Mouse (Mus musculus): ENCODE results near the gene Tes3-ps. TPM values are rescaled to one million over a fixed set of nuclear protein-coding genes. Genes with fewer than 3 reads are reported as not detected.

The Tes3-ps gene
- total and polyA plus RNA-seq, 3 experiments, result 0.31 to 0.68 TPM; not detected in 1

DNA sequence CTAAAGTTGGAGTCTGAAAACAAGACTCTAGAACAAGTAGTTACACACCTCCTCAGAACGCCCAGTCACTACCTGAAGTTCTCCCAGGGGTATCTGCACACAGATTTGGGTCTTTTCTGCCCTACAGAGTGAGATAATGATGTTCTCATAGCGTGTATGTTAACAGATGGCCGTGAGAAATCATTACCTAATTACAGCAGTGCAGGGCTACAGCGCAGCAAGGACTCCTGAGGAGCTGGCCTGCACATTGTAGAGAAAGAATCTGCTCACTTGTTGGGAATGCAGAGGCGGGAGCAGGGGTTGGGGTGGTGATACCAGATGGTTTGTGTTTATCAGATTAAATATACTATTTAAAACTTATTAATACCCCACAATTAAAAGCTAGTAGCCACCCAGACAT is 12.6 kb upstream of the Tes3-ps start:
- DNase-seq (ENCODE audit: low read depth, low spot score), result no peak
- no peaks in the 10 kb centered on the region for H3K79me2 ChIP-seq (ENCODE audit: control insufficient read depth, insufficient read depth, low read length, poor library complexity)
- no peaks in the 10 kb centered on the region for H3K9me3 ChIP-seq (replicated peaks; ENCODE audit: insufficient read depth, low read length)
- H3K9ac ChIP-seq (ENCODE audit: control insufficient read depth, low read depth, low read length, poor library complexity, severe bottlenecking), result no peak overlapping the region
- H3K27me3 ChIP-seq (ENCODE audit: control insufficient read depth in 1 of 2, insufficient read depth in 2 of 2, low read length in 2 of 2), result no peaks in the 10 kb centered on the region
- H3K4me3 ChIP-seq (ENCODE audit: control insufficient read depth in 1 of 2, insufficient read depth in 1 of 2, low read depth in 2 of 2, low read length in 2 of 2), result no peak overlapping the region
- no peak for TF ChIP-seq TAL1 (IDR thresholded peaks at IDR 0.05; ENCODE audit: low read length)
- no peak for TF ChIP-seq ZNF384 (IDR thresholded peaks at IDR 0.05; ENCODE audit: low read depth, low read length)
- TF ChIP-seq SMC3 (IDR thresholded peaks at IDR 0.05; ENCODE audit: low read depth, low read length), result no peak
- no peak for TF ChIP-seq MYB (IDR thresholded peaks at IDR 0.05; ENCODE audit: low read depth, low read length)
- TF ChIP-seq MAZ (IDR thresholded peaks at IDR 0.05; ENCODE audit: low read depth, low read length), result no peak
- TF ChIP-seq EP300 (IDR thresholded peaks at IDR 0.05; ENCODE audit: low read depth in 1 of 2, low read length in 2 of 2), result no peak
- no peak for TF ChIP-seq SIN3A (IDR thresholded peaks at IDR 0.05; ENCODE audit: low read length)
- TF ChIP-seq MXI1 (IDR thresholded peaks at IDR 0.05; ENCODE audit: low read depth, low read length), result no peak
- TF ChIP-seq NELFE (IDR thresholded peaks at IDR 0.05; ENCODE audit: low read depth, low read length), result no peak
- no peak overlapping the region for H3K27ac ChIP-seq (ENCODE audit: control insufficient read depth, low read depth, low read length)
- no peaks in the 10 kb centered on the region for H3K4me1 ChIP-seq (ENCODE audit: control insufficient read depth in 1 of 2, insufficient read depth in 2 of 2, low read length in 2 of 2)
- no peaks in the 10 kb centered on the region for H3K36me3 ChIP-seq (ENCODE audit: control insufficient read depth in 1 of 2, insufficient read depth in 2 of 2, low read length in 2 of 2)

- TF ChIP-seq SIN3A (IDR thresholded peaks at IDR 0.05; ENCODE audit: low read length) (no peak), MAFK (IDR thresholded peaks at IDR 0.05; ENCODE audit: borderline replicate concordance, low read depth, low read length) (no peak), POLR2AphosphoS5 (IDR thresholded peaks at IDR 0.05; ENCODE audit: borderline replicate concordance, low read depth, low read length) (no peak), MAZ (IDR thresholded peaks at IDR 0.05; ENCODE audit: low read depth, low read length) (no peak), TBP (IDR thresholded peaks at IDR 0.05; ENCODE audit: low read depth, low read length) (no peak), RCOR1 (IDR thresholded peaks at IDR 0.05; ENCODE audit: low read depth, low read length) (no peak)
- no peaks in the 10 kb centered on the region for H3K9me3 ChIP-seq (replicated peaks; ENCODE audit: insufficient read depth, low read length)
Observed at GRCm38 (mm10) chr13:49485388-49485787, 7.7 kb upstream of the Tes3-ps start.

GRCm38 (mm10) chr13:49504510-49504909 is 11.4 kb downstream of the Tes3-ps start, which contains the start of gene Ecm2:
Gene Ecm2 (plus strand): TSS chr13:49504810.
- H3K27me3 ChIP-seq (ENCODE audit: control insufficient read depth in 1 of 2, insufficient read depth in 2 of 2, low read length in 2 of 2), result no peaks in the 10 kb centered on the region
- no peaks in the 10 kb centered on the region for H3K4me1 ChIP-seq (ENCODE audit: control insufficient read depth in 1 of 2, insufficient read depth in 2 of 2, low read length in 2 of 2)
- H3K36me3 ChIP-seq (ENCODE audit: control insufficient read depth in 1 of 2, insufficient read depth in 2 of 2, low read length in 2 of 2), result no peaks in the 10 kb centered on the region; a peak in 1 of 4 replicates
- H3K9ac ChIP-seq (ENCODE audit: control insufficient read depth, low read depth, low read length, poor library complexity, severe bottlenecking), result no peak within 1 kb of the TSS
- DNase-seq (ENCODE audit: low read depth, low spot score), result no peak
- no peaks in the 10 kb centered on the region for H3K9me3 ChIP-seq (replicated peaks; ENCODE audit: insufficient read depth, low read length)
- TF ChIP-seq ZKSCAN1 (IDR thresholded peaks at IDR 0.05; ENCODE audit: low read depth, low read length), result no peak
- TF ChIP-seq MXI1 (IDR thresholded peaks at IDR 0.05; ENCODE audit: low read depth, low read length), result no peak
- TF ChIP-seq MEF2A (IDR thresholded peaks at IDR 0.05; ENCODE audit: extremely low read depth, insufficient replicate concordance, low read depth, low read length, poor library complexity, severe bottlenecking), result no peak
- TF ChIP-seq ETS1 (IDR thresholded peaks at IDR 0.05; ENCODE audit: low read depth, low read length), result no peak
- TF ChIP-seq MAFK (IDR thresholded peaks at IDR 0.05; ENCODE audit: borderline replicate concordance, low read depth, low read length), result no peak
- no peak for TF ChIP-seq MYC (IDR thresholded peaks at IDR 0.05; ENCODE audit: low read depth, low read length)
- no peak for TF ChIP-seq POLR2AphosphoS5 (IDR thresholded peaks at IDR 0.05; ENCODE audit: borderline replicate concordance, low read depth, low read length)
- no peak for TF ChIP-seq JUND (IDR thresholded peaks at IDR 0.05; ENCODE audit: low read depth, low read length)
- TF ChIP-seq CTCF (IDR thresholded peaks at IDR 0.05 in 2 of 3, conservative IDR thresholded peaks at IDR 0.05 in 1 of 3; ENCODE audit: control insufficient read depth in 1 of 3, insufficient read depth in 1 of 3, low read depth in 2 of 3, low read length in 3 of 3, poor library complexity in 1 of 3, severe bottlenecking in 1 of 3), result no peak
- no peak for TF ChIP-seq TBP (IDR thresholded peaks at IDR 0.05; ENCODE audit: low read depth, low read length)
- no peak for TF ChIP-seq E2F4 (IDR thresholded peaks at IDR 0.05; ENCODE audit: borderline replicate concordance, low read depth, low read length)
- TF ChIP-seq NELFE (IDR thresholded peaks at IDR 0.05; ENCODE audit: low read depth, low read length), result no peak
- no peak for TF ChIP-seq POLR2A (IDR thresholded peaks at IDR 0.05; ENCODE audit: control insufficient read depth in 1 of 2, insufficient read depth in 1 of 2, low read depth in 1 of 2, low read length in 2 of 2, poor library complexity in 1 of 2)
- no peak for TF ChIP-seq RCOR1 (IDR thresholded peaks at IDR 0.05; ENCODE audit: low read depth, low read length)
- H3K27ac ChIP-seq (ENCODE audit: control insufficient read depth, low read depth, low read length), result no peak within 1 kb of the TSS
- no peak within 1 kb of the TSS for H3K4me3 ChIP-seq (ENCODE audit: control insufficient read depth in 1 of 2, insufficient read depth in 1 of 2, low read depth in 2 of 2, low read length in 2 of 2)
- no peaks in the 10 kb centered on the region for H3K79me2 ChIP-seq (ENCODE audit: control insufficient read depth, insufficient read depth, low read length, poor library complexity)

More at GRCm38 (mm10) chr13:49485388-49485787, 7.7 kb upstream of the Tes3-ps start:
- Histone ChIP-seq H3K27me3 (ENCODE audit: control insufficient read depth in 1 of 2, insufficient read depth in 2 of 2, low read length in 2 of 2) (no peaks in the 10 kb centered on the region), H3K36me3 (ENCODE audit: control insufficient read depth in 1 of 2, insufficient read depth in 2 of 2, low read length in 2 of 2) (no peaks in the 10 kb centered on the region), H3K4me1 (ENCODE audit: control insufficient read depth in 1 of 2, insufficient read depth in 2 of 2, low read length in 2 of 2) (no peaks in the 10 kb centered on the region), H3K27ac (ENCODE audit: control insufficient read depth, low read depth, low read length) (no peak overlapping the region), H3K4me3 (ENCODE audit: control insufficient read depth in 1 of 2, insufficient read depth in 1 of 2, low read depth in 2 of 2, low read length in 2 of 2) (no peak overlapping the region), H3K79me2 (ENCODE audit: control insufficient read depth, insufficient read depth, low read length, poor library complexity) (no peaks in the 10 kb centered on the region), H3K9ac (ENCODE audit: control insufficient read depth, low read depth, low read length, poor library complexity, severe bottlenecking) (no peak overlapping the region)
- no peak for DNase-seq (ENCODE audit: low read depth, low spot score)
